Mouse (Mus musculus): ENCODE results near the gene Fgf16.

The Fgf16 gene

DNA sequence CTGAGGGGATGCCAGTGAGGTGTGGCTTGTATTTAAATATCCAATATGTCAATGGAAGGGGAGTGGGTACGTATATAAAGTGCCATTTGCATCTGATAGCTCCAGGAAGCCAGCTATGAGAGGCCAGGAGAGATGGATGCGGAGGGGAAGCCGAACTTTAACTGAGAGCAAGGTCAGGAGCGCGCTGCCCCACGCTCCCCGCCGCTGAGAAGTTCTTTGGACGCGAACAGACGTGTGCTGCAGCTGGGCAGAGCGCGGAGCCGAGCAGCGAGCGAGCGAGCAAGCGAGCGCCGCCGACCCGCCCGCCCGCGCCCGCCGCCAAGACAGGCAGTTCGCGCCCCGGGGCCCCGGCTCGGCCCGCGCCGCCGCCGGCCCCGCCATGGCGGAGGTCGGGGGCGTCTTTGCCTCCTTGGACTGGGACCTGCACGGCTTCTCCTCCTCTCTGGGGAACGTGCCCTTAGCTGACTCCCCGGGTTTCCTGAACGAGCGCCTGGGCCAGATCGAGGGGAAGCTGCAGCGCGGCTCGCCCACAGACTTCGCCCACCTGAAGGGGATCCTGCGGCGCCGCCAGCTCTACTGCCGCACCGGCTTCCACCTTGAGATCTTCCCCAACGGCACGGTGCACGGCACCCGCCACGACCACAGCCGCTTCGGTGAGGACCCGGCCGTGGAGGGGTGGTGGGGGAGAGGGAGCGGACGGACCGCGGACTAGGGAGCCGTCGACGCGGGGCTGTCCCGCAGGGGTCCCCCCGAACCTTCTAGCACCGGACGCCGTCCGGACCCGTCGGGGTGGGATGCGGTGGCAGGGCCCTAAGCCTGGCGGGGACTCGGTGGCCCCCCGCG is at the start of gene Fgf16:
Fgf16 (plus strand) TSS at position 118 of the 843 bp plus-strand sequence.
- no peak for DNase-seq

DNA sequence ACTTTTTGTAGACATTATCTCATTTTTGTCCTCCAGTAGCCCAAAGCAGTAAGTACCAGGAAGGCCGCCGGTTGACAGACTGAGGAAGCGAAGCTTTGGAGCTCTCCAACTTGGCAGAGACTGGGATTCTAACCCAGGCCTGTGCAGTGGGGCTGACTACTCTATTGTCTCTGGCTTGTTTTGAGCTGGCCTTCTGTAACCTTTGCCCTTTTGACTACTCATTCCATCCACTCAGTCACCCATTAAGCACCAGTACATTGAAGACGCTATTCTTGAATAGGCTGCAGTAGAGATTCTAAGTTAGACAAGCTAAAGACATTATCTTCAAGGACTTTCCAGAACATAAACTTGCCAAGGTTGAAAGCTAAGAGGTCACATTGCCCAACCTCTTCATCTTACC is 49.3 kb upstream of the Fgf16 start:
- no peak for DNase-seq

DNA sequence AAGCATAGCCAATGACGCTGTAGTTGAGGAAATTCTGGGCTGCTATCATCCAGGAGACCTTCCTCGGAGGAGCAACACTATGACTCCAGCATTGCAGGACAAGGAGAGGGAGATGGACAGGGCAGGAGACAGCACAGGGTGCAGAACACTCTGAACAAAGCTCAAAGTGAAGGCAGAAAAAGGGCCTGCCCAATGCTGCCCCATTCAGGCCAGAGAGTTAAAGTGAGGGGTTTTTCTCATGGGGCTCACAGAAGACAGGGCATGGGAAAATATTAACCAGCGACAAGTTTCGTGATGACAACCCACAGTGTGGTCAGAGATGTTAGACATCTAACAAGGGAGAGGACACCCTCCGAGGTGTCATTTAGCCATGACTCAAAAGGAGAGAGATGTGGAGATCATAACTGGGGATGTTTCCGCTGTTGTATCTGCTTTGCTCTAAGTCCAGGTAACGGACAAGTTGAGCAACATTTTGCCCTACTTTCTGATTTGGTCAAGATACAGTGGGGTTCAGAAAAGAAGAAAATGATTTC is 48.2 kb upstream of the Fgf16 start:
- DNase-seq = no peak

DNA sequence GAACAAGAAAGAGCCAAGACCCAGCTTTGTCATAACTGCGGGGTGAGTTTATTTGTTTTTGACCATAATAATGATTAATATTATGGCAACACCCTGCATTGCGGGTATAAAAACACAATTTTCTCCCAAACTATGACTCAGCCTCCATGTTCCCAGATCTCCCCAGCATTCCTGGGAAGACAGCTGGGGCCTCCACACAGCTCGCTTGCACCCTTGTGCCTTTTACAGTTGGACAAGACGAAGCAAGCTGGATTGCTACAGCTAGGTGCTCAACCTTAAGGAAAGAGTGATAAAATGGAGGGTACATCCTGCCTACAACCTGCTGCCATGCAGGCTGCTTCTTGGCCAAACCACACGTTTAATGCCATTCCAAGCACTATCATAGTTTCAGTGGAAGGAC is 45.7 kb upstream of the Fgf16 start:
- no peak for DNase-seq

DNA sequence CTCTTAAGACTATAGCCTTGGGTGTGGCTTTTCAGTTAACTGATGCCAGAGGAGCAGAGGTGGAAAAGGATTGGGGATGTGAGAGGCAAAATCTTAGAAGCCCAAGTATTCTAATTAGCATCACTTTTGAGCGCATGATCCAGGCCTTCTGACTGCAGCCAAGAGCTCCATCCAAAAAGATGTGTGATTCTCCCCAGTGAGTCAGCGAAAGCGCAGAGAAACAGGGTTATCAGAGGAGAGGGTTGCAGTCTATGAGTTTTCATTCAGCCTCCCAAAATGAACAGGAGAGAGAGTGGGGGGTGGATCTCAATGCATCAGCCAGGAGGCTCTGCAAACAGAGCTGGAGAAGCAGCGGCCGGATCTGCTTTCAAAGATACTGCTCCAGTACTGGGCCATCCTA is 45.1 kb upstream of the Fgf16 start:
- no peak for DNase-seq

DNA sequence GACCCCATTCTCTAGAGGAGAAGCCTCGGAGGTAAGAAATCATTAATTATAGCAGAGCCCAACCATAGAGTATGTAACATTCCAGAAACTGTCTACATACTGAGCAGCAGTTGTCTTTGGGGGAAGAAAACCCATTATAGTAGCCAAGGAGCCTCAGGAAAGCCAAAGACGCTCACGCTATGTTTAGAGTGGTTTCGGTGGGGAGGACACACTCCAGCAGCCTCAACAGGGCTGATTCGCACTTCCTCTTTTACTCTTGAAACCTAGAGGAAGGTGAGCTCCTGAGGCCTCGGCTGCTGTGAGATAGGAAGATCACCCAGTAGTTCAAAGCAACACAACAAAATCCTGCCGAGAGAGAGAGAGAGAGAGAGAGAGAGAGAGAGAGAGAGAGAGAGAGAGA is 39.9 kb upstream of the Fgf16 start:
- DNase-seq = no peak

DNA sequence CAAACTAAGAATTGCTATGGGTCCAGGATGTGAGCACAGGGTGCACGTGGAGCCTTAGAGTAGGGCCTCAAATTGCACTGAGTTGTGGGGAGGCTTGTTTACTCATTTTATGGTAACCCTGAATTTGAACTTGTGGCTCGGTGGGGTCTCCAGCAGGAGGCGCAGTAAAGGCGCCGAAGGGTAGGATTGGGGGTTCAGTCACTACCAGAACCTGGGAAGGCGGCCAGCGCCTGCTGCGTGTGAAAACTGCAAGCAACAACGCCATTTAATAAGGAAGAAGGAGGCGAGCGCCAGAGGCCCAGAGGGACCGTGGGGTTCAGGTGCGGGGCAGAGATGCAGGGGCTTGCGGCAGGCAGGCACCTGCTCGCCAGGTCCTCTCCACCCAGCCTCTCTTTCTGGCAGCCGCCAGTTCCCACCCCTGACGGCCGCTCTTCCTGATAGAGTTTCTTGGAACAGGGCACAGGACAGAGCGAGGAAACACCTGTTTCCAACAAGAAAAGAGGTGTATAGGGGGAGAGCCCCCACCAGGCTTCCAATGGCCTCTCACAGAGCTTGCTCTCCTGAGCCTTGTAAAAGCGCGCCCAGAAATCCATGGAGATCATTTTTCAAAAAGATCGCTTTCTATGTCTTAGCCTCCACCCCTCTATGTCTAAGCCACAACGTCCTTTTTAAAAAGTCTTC is 1.1 kb upstream of the Fgf16 start:
- no peak for DNase-seq

DNA sequence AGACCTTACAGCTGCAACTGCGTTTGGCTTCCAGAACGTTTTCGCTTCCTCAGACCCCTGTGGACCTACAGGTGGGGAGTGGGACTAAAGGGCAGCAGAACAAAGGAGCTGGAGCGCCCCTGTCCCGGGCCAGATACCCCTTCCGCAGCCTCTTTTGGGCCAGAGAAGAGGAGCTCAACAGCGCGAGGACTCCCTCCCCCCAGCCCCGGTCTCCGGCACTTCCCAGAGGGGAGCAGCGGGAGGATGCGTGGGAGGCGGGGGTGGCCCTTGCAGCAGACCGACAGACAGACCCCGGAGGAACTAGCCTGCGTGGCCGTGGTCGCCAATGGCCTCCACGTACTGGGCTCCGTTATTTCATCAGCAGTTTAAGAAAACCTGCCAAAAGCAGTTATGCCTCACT is 467 bp upstream of the Fgf16 start:
- DNase-seq = no peak

DNA sequence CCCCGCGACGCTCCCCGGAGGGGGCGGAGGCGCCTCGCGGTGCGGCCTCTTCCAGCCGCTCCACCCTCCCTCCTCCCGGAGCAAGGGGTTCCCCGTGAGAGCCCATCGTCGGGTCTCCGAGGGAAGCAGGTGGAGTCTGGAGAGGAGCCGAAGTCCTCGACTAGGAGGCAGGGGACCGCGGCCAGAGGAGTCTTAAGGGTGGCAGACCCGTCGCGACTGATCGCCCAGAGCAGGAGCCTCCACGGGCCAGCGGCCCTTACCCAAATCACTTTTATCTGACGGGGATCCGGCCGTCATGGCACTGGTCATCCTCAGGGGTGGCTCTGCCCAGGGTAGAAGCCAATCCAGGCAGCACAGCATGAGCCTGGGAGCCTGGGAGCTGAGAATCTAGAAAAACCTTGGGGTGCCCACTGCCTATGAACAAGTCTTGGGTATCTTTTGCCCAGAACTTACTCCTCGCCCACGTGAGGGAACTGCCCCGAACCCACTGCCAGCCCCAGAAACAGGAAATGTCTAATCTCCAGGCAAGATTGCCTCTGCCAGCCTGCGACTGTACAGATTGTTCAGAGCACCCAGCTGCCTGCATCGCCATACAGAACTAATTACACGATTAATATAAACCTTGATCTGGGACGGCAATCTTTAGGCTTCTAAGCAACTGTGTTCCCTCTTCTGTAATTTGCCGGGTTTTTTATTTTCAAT is 1.1 kb downstream of the Fgf16 start:
- no peak for DNase-seq

DNA sequence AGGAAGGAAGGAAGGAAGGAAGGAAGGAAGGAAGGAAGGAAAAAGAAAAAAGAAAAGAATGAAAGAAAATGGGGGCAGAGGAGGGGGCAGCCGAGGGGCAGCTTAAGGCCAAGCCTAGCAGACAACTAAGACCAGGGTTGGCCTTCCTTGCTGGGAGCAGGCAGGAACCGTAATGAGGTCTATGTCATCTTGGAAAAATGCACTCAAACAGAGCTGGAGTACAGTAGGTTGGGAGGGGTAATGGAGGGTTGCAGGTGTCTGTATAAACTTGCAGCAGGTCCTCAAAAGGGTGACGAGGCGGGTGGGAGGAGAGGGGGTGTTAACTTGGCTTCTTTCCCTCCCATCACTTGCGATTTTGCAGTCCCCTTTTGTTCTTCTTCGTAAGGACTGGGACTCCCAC is 1.9 kb downstream of the Fgf16 start:
- no peak for DNase-seq

DNA sequence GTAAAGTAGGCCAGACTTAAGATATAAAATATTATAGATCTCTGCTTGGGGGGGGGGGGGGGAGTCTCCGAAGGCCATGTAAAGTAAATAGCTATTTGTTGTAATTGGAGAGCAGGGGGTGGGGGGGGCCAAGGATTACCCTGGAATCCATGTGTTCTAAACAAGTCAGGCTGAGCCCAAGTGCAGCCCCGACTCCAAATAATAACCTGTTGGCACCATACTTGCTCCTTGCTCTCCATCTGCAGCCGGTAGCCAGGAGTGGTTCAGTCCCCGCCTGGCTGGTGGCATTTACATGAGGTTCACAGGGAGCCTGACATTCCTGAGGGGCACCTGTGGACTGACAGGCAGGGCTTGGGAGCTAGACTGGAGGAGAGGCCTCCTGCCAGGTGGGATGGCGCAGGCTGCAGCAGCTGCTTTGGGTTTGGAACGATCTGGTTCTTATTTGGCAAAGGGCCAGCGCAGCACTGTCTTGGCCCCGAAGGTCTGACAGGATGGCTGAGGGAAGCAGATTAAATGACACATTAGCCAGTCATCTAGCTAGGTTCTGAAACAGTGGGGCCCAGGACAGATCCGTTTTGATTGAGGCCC is 3.2 kb downstream of the Fgf16 start:
- DNase-seq = no peak

DNA sequence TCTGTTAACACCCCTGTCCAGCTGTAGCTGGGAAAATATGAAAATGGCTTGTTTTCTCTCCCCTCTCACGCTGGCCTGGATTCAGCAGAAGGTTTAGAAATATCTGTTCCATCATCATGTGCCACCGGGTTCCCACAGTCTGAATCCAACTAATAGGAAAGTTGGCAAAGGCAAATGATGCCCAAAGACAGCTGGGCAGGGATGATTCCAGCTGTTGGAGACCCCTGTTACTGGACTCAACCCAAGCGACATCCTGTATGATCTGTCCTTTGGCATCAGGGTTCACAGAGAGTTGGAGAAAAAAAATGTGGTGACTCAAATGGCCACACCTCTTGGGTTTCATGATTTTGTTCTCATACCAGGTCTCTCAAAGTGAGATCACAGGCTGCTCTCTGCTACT is 3.9 kb downstream of the Fgf16 start:
- DNase-seq = no peak

DNA sequence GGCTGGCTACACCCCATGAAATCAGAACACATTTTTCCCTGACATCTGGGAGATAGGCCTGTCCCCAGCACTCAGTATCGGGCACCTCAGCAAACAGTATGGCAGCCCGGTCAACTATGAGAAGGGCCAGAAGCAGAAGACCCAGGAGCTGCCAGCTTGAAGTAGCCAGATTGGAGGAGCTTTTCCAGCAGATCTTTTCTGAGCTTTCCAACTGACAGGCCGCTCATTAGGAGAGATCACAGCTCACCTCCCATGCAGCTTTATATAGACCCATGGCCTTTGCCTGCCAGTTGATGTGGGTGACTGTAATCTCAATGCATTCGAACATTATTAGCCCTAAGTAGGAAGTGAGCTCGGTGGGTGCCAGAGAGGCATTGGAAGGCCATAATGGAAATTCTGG is 9.2 kb downstream of the Fgf16 start:
- no peak for DNase-seq

DNA sequence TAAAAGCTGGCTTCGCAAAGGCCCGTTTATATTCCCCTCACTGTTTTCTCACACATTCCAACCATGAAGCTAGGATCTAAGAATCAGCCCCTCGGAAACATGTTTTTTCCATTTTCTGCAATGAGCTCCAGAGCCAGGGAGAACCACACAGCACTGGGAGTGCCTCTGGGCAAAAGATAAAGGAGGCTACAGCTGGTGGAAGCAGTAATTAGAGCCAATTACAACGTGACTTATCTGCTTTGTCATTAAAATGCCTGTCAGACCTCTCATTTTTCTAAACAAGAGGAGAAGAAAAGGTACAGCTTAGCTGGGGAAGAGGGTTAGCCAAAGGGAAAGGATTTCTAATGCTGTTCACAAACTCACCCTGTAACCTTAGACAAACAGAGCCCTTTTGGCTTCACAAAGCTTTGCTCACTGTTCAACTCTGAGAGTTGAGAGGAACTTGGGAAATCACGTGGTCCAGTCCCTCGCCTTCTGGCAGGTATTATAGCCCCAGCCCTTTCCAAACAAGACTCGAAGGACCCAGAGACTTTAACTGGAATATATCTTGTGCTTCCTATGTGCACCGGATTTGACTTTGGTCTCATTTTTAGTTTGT is 30.8 kb downstream of the Fgf16 start:
- DNase-seq = no peak

DNA sequence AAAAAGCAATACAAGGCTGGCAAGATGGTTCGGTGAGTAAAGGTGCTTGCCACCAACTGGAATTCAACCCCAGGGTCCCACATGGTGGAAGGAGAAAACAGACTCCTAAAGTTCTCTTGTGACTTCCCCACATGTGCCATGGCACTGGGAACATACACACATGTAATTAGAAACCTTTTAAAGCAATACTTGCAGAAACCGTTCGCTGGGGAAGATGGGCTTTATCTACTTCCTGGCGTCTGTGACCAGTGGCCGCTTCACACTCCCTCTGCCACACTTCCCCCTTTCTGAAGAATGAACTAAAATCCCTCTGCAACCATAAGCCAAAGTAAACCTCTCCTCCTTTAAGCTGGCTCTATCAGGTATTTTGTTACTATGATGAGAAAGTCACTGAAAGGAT is 60.4 kb downstream of the Fgf16 start:
- DNase-seq = no peak
